Mouse (Mus musculus) megakaryocyte-erythroid progenitor cell, adult 5-6 weeks (primary cell): ENCODE measurements at regions not wholly inside any gene's neighbourhood (a gene's known extent, or its start where the extent isn't known, plus 50 kb on each side); places are given as distances from the start of the nearest gene placed in this dataset.
A peak's percentile ranks its signal among the peaks of the same experiment; 100 is the strongest.

Source experiments
- ATAC-seq: replicated peaks from 2 replicates; pipeline ENCODE4 v1.8.0; 2016; ENCODE audit warnings: mild to moderate bottlenecking, inconsistent platforms; ENCODE audit not compliant: severe bottlenecking, poor library complexity, low FRiP score, low TSS enrichment

DNA sequence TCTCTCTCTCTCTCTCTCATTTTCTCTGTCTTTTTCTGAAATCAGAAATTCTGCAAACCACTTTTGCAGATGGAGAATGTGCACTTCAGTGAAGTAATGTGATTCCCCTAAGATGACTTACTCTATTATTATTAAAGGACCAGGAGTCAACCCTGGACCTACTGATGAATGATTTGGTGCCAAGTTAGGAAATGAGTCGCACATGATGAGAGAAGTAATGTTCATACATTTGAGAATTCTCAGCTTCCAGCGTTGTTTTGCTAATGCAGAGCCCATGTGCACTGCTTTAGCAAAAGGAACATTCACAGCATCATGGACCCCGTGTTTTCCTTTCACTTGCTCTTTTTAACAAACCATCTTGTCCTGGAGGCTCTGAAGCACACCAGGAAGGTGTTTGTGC is 262.4 kb upstream of the Gm12728 start:
- ATAC-seq = no peak

DNA sequence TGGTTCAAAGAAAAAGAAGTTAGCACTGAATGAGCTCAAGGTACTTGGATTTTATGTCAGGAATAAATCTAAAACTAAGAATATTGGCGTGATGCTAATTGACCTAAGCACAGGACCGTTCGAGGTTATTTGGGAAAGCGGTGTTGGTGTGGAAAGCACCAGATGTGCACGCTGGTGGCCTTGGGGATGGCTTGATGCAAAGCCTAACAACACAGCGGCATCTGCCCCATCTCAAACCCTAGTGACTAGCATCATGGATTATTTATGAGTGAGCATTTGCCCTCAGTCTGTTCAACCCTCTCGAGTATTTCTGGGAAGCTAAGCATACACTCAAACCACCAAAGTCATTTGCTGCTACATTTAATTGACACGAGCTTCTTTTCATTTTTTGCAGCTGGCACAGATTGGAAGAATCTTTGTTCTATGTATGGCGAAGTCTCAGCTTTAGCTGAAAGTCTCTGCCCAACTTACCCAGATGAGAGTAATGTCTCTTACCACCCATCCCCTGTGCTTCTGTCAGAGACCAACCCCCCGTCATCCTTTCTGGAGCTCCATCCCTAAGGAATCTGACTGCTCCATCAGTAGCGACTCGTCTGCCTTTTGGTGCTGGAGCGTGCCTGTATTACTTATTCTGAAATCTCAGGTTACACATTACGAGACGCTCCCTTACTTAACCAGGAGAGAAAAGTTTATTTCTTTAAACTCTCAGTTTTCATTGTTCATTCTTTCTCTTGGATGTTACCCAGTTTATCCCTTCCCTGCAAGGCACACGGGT is 257.8 kb upstream of the Gm12728 start:
- no peak for ATAC-seq

DNA sequence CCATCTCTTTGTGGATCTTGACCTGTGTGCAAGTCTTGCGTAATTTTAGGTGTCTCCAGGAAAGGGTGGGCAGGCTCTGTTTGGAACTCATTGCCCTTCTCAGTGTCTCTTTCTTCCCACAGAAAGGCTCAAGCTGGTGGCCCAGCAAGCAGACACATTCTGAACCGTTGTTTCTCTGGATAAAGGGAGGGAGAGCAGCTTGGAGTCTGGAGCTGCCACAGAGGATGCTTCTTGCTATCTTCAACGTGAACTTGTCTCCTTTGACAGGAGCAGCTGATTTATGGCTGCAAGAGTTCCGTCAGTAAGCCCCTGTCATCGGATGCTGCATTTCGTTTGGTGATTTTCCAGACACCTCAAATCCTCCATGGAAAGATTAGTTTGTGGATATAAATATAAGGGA is 254.2 kb upstream of the Gm12728 start:
- no peak for ATAC-seq

DNA sequence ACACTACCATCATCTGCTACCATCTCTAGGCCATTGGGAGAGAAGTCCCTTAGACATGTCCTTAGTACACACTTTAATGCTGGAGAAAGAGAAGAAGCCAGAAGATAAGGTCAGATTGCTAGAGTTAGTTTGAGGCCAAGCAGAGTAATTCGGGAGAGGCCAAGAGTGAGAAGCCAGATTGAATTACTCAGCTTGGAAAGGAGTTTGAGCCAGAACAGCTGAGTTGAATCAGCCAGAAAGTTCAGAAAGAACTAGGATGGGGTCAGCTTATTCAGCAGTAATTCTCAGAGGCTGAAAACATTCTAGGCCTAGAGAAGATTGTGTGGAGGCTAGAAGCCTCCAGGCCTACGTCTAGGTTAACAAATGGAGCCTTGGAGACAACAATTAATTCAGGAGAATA is 244.2 kb upstream of the Gm12728 start:
- ATAC-seq = no peak

DNA sequence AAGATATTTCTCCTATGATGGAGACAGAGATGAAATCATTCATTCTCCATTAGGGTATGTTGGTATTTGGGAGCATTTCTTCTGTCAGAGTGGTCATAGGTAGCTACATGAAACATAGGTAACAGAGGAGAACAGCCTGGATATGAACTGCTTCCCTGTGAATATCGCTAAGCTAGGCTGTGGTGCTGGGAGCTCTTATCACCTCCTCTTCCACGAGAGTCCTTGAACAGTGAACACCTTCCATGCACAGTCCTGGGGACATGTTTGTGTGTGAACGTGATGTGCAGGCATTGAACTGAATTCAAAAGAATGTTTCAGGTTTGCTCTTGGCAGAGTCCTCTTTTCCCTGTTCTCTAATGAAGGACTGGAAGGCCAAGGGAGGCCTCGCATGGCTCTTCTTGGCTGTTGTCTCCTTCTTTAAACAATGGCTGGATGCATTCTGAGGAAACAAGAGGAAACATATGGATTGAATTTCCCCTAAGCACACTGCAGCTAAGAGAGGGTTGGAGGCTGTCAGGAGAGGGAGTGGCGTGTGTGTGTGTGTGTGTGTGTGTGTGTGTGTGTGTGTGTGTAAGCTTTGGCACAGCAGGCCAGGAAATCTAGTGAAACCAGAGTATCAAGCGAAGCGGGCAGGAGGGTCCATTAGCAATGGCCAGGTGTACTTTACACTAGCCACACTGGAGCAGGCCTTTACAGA is 239.8 kb upstream of the Gm12728 start:
- no peak for ATAC-seq

DNA sequence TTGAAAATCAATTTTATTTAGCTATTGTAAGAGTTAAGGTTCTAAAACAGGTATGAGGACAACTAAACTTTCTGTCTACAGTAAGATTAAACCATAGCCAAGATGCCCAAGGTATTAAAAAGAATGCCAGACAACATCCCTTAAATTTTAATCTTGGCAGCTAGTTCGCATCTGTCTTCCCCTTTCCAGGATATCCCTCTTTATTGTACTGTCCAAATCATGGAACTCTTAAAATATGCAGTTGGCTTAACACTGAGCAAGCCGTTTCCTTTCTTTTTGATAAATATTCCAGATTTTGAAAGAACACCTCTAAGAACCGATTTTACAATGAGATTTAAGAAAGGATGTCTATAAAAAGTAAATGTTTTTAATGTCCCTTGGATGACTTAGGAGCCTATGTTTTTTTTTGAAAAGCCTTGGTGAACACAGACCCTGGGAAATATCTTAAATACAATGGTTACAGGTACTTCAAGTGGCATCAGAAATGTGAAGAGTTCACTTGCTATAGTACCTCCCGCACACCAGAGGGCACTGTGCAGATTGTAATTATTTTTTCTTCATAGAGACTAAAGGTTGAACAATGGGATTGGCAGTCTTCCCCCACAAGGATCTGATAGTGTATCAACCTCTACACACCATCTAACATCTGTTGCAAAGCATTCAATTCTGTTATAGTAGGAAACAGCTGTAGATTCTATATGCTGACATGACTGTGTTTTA is 237.5 kb upstream of the Gm12728 start:
- no peak for ATAC-seq

DNA sequence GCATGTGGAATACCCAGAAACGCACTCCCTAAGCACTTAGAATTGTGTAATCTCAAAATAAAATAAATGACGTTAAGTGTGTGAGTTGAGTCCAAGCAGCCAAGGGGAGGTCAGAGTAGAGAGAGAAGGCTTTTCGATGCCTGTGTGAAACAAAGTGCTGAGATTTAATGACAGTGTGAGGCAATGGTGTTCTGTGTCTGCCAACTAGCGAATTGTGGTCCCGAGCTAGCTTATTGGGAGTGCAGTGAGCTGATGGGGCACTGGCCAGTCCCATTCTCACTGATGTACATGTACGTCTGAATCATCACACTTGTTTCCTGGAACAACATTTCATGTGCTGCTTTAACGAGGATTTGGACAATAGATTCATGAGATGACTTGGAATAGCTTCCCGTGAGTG is 234.7 kb upstream of the Gm12728 start:
- ATAC-seq = no peak

DNA sequence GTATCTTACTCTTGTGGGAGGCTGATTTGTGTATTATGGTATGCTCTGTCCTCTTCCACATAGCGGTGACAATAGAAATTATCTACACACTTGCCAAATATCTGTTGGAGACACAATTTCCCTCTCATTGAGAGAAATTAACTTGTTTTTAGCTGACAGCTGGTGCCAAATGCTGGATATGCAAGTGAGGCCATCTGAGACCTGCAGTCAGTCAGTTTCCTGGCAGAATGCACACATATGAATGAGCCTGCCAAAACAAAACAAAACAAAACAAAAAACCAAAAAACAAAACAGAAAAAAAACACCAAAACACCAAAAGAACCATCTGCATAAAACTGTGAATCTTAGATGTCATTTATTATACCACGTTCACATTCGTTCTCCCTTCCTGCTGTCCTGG is 233.7 kb upstream of the Gm12728 start:
- ATAC-seq = no peak

DNA sequence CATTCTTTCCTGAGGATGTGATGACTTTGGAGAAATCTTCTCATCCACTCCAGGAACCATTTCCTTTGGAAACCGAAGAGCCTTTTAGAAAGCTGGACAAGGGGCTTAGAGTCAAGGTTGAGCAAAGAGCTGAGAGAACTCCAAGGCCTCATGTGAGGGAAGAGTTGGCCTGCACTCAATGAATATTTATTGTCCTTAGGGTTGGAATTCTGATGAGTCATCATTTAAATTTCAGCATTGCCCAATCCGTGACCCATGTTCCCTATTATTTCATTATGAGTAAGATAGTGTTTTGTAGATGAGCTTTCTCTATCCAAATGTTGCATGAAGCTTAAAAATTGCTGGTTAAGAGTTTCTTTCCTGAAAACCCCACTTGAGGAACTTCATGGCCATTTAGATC is 232.3 kb upstream of the Gm12728 start:
- ATAC-seq = no peak

DNA sequence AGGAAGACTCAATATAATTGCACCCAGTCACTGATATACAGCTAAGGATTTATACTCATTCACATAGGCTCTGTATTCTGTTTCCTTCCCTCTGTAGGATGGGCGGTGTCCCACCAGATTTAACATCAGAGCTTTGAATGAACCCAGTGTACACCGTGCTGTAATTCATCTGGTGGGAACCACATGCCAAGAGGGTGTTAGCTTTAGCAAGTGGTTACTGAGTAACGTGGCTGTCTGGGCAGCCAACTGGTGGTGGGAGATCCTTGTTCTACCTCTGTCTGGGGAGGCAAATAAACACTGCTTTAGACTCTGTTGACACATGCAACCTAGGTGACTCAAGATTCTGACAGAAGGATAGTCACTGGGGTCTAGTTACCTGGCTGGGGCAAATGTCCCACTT is 229.6 kb upstream of the Gm12728 start:
- ATAC-seq = no peak

DNA sequence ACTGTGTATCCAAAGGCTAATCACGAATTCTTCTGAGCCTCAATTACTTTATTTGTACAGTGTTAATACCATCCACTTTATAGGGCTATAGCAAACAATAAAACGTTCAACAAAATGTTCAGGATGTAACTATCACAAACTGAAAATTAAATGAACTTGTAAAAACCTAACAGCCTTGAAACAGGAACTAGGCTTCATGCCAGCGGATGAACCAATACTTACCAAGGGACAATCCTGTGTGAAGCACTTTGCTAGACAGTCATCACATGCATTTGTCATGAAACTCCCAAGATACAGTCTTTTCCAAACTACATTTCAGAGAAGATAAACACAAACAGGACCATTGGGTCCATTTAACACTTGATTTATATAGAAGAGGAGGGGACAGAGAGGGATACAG is 228.9 kb upstream of the Gm12728 start:
- no peak for ATAC-seq

DNA sequence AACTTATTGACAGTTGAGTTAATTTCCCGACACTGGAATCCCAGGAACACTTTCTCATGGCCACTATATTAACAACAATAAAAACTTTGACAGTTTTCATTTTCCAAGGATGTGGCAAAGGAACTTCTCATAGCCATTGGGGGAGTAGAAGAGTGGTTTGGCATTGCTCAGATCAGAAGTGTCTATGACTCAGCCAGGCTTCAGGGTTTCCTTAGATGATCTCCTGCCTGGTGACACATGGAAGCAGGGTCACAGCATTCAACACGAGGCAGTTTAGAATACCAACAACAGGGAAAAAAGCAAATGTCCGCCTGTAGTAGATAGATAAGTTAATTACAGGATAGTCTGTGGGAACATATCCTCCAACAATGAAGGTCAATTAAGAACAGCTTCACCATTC is 228.1 kb upstream of the Gm12728 start:
- no peak for ATAC-seq

DNA sequence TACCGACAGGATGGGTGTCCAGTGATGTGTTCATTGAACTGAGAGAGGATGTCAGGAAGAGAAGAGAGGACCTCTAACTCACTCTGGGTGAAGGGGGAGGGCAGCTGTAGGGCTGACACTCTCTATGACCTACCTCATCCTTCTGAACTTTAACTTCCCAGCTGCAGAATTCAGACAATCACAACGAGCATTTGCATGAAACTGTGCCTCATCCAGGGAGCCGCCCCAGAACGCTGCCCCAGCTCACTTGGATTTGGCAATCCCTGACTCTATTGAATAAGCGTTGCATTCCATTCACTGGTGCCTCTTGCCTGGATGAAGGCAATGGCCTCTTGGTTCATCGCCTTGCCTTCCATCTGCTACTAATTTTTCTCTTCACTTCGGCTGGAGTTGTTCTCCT is 223.9 kb upstream of the Gm12728 start:
- no peak for ATAC-seq

DNA sequence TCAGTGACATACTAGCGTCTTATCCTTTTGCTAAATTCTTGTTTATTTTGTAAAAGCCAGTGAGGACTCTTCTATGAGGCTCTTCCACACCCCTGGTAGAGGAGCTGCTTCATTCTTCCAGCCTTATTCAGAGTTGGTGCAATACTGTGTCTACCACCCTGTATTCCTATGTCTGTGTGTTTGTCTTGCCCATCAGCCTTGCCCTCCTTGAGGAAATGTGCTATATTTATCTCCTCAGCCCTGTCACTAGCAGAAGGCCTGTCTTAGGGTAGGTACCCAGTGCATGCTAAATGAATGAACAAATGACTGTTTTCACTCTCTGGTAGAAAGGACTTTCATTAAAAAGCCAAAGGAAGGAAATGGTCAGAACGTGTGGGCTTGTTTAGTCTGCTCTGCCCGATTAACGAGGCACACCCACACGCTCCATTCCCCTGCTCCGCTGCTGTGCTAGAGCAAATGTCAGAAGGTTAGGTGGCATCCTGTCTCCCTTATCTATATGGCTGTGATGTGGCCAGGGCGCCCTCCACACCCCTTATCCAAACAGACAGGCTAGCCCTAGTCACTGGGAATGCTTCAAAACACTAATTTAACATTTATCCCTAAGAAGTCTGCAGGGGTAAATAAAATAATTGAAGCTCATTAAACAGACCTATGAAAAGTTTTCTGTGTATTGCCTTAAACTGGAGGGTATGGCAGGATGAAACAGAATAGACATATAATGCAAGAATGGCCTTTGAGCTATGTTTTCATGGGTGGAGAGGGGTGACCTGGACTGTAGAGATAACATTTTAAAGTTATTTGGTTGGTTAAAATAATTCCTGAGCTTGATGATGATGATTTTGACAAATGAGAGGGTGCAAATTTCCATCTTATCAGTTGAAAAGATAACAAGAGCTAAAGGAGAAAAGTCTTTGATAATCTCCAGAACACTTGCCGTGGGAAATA is 222.9 kb upstream of the Gm12728 start:
- peak; percentile 99 for ATAC-seq

DNA sequence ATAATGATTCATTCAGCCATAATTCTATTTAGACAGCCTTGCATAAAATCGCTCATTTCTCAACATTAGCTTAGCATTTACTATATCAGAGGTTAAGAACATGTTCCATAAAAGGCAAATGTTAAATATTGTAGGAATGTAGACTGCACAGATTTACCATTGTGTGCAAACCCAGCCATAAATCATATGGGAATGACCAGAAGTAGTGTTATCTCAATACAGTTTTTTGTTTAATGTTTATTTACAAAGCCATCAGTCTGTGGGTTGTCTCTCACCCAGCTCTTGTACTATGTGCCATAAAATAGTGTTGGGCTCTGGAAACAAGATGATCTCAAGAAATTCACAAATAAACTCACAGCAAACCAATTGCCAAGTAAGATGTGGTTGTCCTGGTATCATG is 220.0 kb upstream of the Gm12728 start:
- ATAC-seq = no peak

DNA sequence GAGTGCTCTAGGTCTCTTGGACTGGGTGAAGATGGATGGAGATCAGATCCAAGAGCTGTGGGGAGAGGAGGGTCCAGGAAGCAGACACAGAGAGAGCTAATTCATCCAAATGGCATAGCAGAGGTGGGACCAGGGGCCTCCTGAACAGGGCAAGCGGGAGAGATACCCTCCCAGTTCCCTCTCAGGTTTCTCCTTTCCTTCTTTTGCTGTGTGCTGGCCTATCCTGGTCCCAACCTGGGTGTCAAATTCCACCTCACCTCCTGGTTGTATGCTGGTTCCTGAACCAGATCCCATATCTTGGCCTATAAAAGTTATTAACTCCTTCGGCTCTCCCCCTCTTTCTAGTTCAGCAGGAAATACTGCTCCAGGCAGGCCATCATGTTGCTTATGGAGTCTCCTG is 214.1 kb upstream of the Gm12728 start:
- ATAC-seq = no peak

DNA sequence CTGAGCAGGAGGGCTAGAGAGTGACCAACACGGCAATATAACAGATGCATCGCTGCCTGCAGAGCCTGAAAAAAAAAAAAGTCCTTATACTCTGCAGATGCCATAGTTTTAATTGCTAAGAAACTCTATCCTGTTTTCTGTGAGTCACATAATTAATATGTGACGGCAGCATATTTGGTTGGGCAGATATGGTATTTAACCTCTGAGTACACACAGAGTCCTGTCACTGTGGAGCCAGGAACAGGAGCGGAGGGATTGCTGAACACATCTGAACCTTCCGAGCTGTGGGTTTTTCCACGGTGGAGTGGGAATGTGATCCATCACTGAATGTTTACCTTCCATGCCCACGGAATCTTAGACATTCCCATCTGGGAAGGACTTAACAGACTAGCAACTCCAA is 208.7 kb upstream of the Gm12728 start:
- ATAC-seq = no peak

DNA sequence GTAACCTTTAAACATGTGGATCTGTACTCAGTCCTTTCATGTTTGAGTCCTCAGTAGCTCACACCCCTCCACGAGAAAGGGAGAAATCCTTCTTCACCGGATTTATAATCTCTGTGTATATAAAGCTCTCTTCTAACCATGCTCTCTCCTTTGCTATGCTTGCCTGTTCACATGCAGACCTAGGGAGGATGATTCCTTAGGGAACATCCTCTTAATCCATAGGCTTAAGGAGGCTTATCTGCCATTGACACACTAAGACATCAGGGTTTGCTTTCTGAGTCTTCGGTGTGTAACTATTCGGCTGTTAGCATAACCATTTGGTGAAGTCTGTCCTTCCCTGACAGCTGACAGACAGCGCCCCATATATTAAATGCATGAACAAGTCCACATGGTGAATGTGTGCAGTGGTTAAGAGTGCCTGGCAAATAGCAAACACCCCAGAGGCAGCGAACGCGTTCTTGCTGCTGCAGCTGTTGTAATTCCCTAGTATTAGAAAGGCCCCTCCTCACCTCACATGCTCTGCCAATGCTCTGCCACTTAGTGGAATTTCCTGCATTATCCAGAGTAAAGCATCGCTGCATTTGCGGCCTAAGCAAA is 205.2 kb upstream of the Gm12728 start:
- ATAC-seq = no peak

DNA sequence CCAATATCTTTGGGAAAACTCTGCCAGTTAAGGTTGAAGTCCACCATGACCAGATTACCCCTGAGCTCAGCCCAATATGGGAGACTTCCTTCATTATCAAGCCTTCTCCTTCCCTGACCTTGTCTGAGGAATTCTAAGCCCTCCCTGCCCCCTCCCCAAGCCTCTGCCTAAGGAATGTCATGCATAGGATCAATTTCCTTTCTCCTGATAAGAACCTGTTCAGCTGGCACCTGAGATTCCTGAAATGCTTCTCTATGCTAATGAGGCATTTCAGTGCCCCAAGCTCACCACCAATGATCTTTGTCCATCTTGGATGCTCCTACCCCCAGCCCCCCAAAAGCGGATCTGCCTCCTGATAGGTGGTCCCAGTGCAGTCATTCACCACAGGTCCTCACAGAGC is 186.0 kb upstream of the Gm12728 start:
- ATAC-seq = no peak
